7 mouse cellular contexts compared by ENCODE assay signal in the genomic region with DNA sequence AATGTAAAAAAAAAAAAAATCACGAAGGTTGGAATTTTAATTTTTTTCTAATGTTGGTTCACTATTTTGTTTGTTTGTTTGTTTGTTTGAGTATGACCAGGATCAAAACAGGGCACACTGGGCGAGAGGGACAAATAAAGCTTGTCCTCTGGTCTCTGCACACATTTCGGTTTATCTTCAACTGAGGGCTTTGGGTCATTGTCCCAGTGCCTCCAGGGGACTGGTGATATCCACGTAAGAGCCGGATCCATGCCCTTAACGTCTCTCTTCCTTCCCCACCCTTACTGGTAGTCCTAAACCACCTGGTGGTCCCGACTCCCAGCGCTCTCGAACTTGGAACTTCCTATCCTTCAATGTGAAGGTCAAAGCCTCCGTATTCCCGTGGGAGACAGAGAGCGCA. TPM values are rescaled to one million over a fixed set of nuclear protein-coding genes. Genes with fewer than 3 reads are reported as not detected.
DNase-seq lines count a peak whose midpoint lies in the region; ATAC-seq and TF ChIP-seq lines count a peak whose summit lies in the region.

No protein-coding gene starts in this region.

- H3K27me3 ChIP-seq in lung, postnatal 0 days (replicated peaks; ENCODE audit: insufficient read depth, low read length) = no peaks in the 10 kb centered on the region
- peaks cover 28% of the 10 kb centered on the region for H3K27me3 ChIP-seq in forebrain, embryonic 12.5 days
- H3K27me3 ChIP-seq in limb, embryonic 12.5 days = peaks cover 21% of the 10 kb centered on the region
- H3K27me3 ChIP-seq in small intestine, adult 2 months (ENCODE audit: control insufficient read depth, insufficient read depth, low read length) = no peaks in the 10 kb centered on the region

- no peak for DNase-seq in lung, postnatal 0 days (ENCODE audit: low spot score)
- DNase-seq in lung, postnatal 10 days = no peak
- DNase-seq in layer of hippocampus, adult 11-12 months (ENCODE audit: low spot score) = no peak
- DNase-seq in c-Kit-positive CD71-positive TER-119-positive erythroid progenitor cells, embryonic 14.5 days (ENCODE audit: low spot score) = no peak

- no peak overlapping the region for H3K9ac ChIP-seq in lung, postnatal 0 days (replicated peaks; ENCODE audit: low read depth)
- peak overlapping the region; percentile 85 for H3K9ac ChIP-seq in forebrain, embryonic 12.5 days
- H3K9ac ChIP-seq in limb, embryonic 12.5 days (replicated peaks) = peak overlapping the region; percentile 78; the same call in 1 of the 2 replicates

- no peak for ATAC-seq in lung, postnatal 0 days
- 0 out of 2 replicates have a peak, but pooled peaks have one; percentile 0 for ATAC-seq in forebrain, embryonic 12.5 days (ENCODE audit: low FRiP score)
- no peak for ATAC-seq in limb, embryonic 12.5 days (ENCODE audit: insufficient number of reproducible peaks, insufficient read depth, low FRiP score, low TSS enrichment, low read depth)

- no peak overlapping the region for H3K27ac ChIP-seq in lung, postnatal 0 days (ENCODE audit: low read length)
- H3K27ac ChIP-seq in forebrain, embryonic 12.5 days = no peak overlapping the region
- H3K27ac ChIP-seq in limb, embryonic 12.5 days = no peak overlapping the region
- H3K27ac ChIP-seq in small intestine, adult 2 months (ENCODE audit: insufficient read depth, low read depth, low read length) = no peak overlapping the region

- H3K36me3 ChIP-seq in lung, postnatal 0 days (ENCODE audit: insufficient read depth, low read length) = no peaks in the 10 kb centered on the region
- H3K36me3 ChIP-seq in forebrain, embryonic 12.5 days (replicated peaks) = no peaks in the 10 kb centered on the region
- H3K36me3 ChIP-seq in limb, embryonic 12.5 days = no peaks in the 10 kb centered on the region
- peaks cover 2% of the 10 kb centered on the region for H3K36me3 ChIP-seq in small intestine, adult 2 months (ENCODE audit: control insufficient read depth, insufficient read depth, low read length)

- TF ChIP-seq CTCF in lung, postnatal 0 days (IDR thresholded peaks at IDR 0.05) = no peak
- TF ChIP-seq CTCF in small intestine, adult 2 months (IDR thresholded peaks at IDR 0.05; ENCODE audit: extremely low read depth, insufficient read length, insufficient replicate concordance, low read depth, low read length) = no peak

- no peaks in the 10 kb centered on the region for H3K9me3 ChIP-seq in lung, postnatal 0 days (ENCODE audit: low read length)
- H3K9me3 ChIP-seq in forebrain, embryonic 12.5 days = no peaks in the 10 kb centered on the region
- H3K9me3 ChIP-seq in limb, embryonic 12.5 days = no peaks in the 10 kb centered on the region

- peaks cover 21% of the 10 kb centered on the region; the same call in 1 of the 2 replicates for H3K4me1 ChIP-seq in lung, postnatal 0 days (ENCODE audit: insufficient read depth, low read depth, low read length)
- H3K4me1 ChIP-seq in forebrain, embryonic 12.5 days = peaks cover 73% of the 10 kb centered on the region
- H3K4me1 ChIP-seq in limb, embryonic 12.5 days (replicated peaks) = peaks cover 55% of the 10 kb centered on the region
- peaks cover 28% of the 10 kb centered on the region for H3K4me1 ChIP-seq in small intestine, adult 2 months (ENCODE audit: control insufficient read depth, insufficient read depth, insufficient read length, low read length)

- 31% methylated on average over 12 of the region's 12 CpGs for WGBS in lung, postnatal 0 days
- 25% methylated on average over 12 of the region's 12 CpGs for WGBS in forebrain, embryonic 12.5 days
- WGBS in limb, embryonic 12.5 days = 20% methylated on average over 12 of the region's 12 CpGs
- 34% methylated on average over 12 of the region's 12 CpGs for WGBS in small intestine, adult 2 months

- no peak overlapping the region; the same call in 1 of the 2 replicates for H3K4me3 ChIP-seq in lung, postnatal 0 days (ENCODE audit: low read depth, low read length)
- H3K4me3 ChIP-seq in forebrain, embryonic 12.5 days (replicated peaks) = peak overlapping the region; percentile 75
- peak overlapping the region; percentile 73 for H3K4me3 ChIP-seq in limb, embryonic 12.5 days (replicated peaks)
- peak overlapping the region; percentile 86 for H3K4me3 ChIP-seq in small intestine, adult 2 months (ENCODE audit: low read depth, low read length)

- no peak for TF ChIP-seq EP300 in lung, postnatal 0 days (IDR thresholded peaks at IDR 0.05)

- peak overlapping the region; percentile 94 for H3K4me2 ChIP-seq in lung, postnatal 0 days (replicated peaks; ENCODE audit: low read depth, low read length)
- peak overlapping the region; percentile 97 for H3K4me2 ChIP-seq in forebrain, embryonic 12.5 days
- peak overlapping the region; percentile 97 for H3K4me2 ChIP-seq in limb, embryonic 12.5 days

- TF ChIP-seq POLR2A in small intestine, adult 2 months (IDR thresholded peaks at IDR 0.05; ENCODE audit: low read depth, low read length) = no peak

RNA-seq across cellular contexts. Expression of a gene that starts 0.6 kb away (rescaled TPM):
- polyA plus RNA-seq in lung, postnatal 0 days (2015; fragmentation: Nextera tagmentation; extraction: Ambion mirVana) = 4.9 and 6.3 TPM in 2 replicates
- 5.1 and 8.4 TPM in 2 replicates for polyA plus RNA-seq in forebrain, embryonic 12.5 days (2016; fragmentation: Nextera tagmentation; extraction: Ambion mirVana)
- polyA plus RNA-seq in limb, embryonic 12.5 days (2016; fragmentation: Nextera tagmentation; extraction: Ambion mirVana) = 4.9 and 12.0 TPM in 2 replicates
- 33.9 and 53.7 TPM in 2 replicates for polyA plus RNA-seq in small intestine, adult 2 months (2012; rRNA removed)
